Mouse (Mus musculus) heart, embryonic 14.5 days (tissue): ENCODE measurements around the gene Rfc5. TPM values are rescaled to one million over a fixed set of nuclear protein-coding genes. Genes with fewer than 3 reads are reported as not detected.

Experiments
- ATAC-seq: fragments of 200-750 bp; cut with Nextera tagmentation; 2 replicates; pipeline ENCODE4 v1.8.0; 2017; ENCODE audit warnings: low read depth, moderate TSS enrichment; ENCODE audit not compliant: insufficient number of reproducible peaks, insufficient read depth, low FRiP score
- H3K27ac ChIP-seq, 2 experiments: fragments of 200-500 bp in 1 of 2; fragments of 300-500 bp in 1 of 2; sonication (generic) in 1 of 2; replicated peaks in 1 of 2; 2 replicates each; pipeline ENCODE4 v1.5.1; 2012 to 2014; ENCODE audit warnings: low read depth in 2 of 2, low read length in 2 of 2, control low read depth in 1 of 2, mild to moderate bottlenecking in 1 of 2, mixed read lengths in 1 of 2; ENCODE audit not compliant: control insufficient read depth in 1 of 2, insufficient read depth in 1 of 2
- H3K27me3 ChIP-seq: fragments of 300-500 bp; sonication (generic); 2 replicates; pipeline ENCODE4 v1.6.1; 2014; ENCODE audit warnings: mild to moderate bottlenecking, low read length, control low read depth; ENCODE audit not compliant: control insufficient read depth, insufficient read depth
- H3K36me3 ChIP-seq: fragments of 300-500 bp; sonication (generic); 2 replicates; pipeline ENCODE4 v1.6.1; 2014; ENCODE audit warnings: mild to moderate bottlenecking, control low read depth, low read length, mixed read lengths; ENCODE audit not compliant: control insufficient read depth, insufficient read depth
- H3K4me1 ChIP-seq, 2 experiments: fragments of 200-500 bp in 1 of 2; fragments of 300-500 bp in 1 of 2; sonication (generic) in 1 of 2; 2 replicates each; pipeline ENCODE4 v1.6.1; 2012 to 2014; ENCODE audit warnings: low read length in 2 of 2, control low read depth in 1 of 2, mixed read lengths in 1 of 2; ENCODE audit not compliant: control insufficient read depth in 2 of 2, insufficient read depth in 2 of 2
- H3K4me2 ChIP-seq: fragments of 300-500 bp; sonication (generic); 2 replicates; pipeline ENCODE4 v1.6.1; 2014; ENCODE audit warnings: mild to moderate bottlenecking, low read length
- H3K4me3 ChIP-seq, 2 experiments: fragments of 200-500 bp in 1 of 2; fragments of 300-500 bp in 1 of 2; sonication (generic) in 1 of 2; 2 replicates each; pipeline ENCODE4 v1.5.1; 2012 to 2014; ENCODE audit warnings: low read length in 2 of 2, mild to moderate bottlenecking in 2 of 2, control low read depth in 1 of 2, low read depth in 1 of 2, moderate library complexity in 1 of 2; ENCODE audit not compliant: control insufficient read depth in 1 of 2, insufficient read depth in 1 of 2
- H3K9ac ChIP-seq: fragments of 300-500 bp; sonication (generic); 2 replicates; pipeline ENCODE4 v1.6.1; 2014; ENCODE audit warnings: mild to moderate bottlenecking, low read length
- H3K9me3 ChIP-seq: fragments of 300-500 bp; sonication (generic); 2 replicates; pipeline ENCODE4 v1.6.1; 2016; ENCODE audit warnings: low read length, control low read depth; ENCODE audit not compliant: control insufficient read depth
- WGBS: fragments of 180-500 bp; shearing (Covaris S2); extraction: QIAGEN DNeasy Blood & Tissue Kit; methylation state at CpG from one replicate; pipeline ENCODE4 v1.1.7; 2014; 5-methylcytosine and 5-hydroxymethylcytosine counted together
- polyA plus RNA-seq: library from polyadenylated mRNA; unstranded; fragments of >200 nt; fragmentation: Nextera tagmentation; extraction: Ambion mirVana; gene quantifications from 2 replicates; pipeline ENCODE4 v1.2.1, GENCODE M21; 2014

Rfc5 gene
- polyA plus RNA-seq, 1 experiment from 2014 or later, result 54.5 TPM

DNA sequence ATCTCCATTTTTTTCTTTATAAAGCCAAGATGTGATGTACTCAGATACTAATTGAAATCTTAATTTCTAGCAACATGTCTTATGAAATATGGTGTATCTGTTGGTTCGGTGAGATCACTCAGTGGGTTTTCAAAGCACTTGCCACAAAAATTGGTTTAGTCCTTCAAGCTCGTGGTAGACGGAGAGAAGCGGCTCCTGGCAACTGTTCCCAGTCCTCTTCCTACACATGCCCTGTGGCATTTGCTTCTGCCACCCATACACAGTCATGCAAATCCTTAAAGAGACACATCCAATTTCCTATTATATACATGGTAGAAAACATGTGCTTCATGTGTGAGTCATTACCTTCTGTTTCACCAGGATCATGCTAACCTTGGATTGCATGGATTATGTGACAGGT lies 27.3 kb downstream of the Rfc5 start:
- no peaks in the 10 kb centered on the region for H3K9me3 ChIP-seq
- no peak overlapping the region for H3K9ac ChIP-seq
- 75% methylated on average over 4 of the region's 4 CpGs for WGBS
- H3K4me2 ChIP-seq, result no peak overlapping the region
- H3K4me3 ChIP-seq, result no peak overlapping the region
- no peak for ATAC-seq
- peak overlapping the region in 1 of 2 experiments; percentile 90; a peak in 3 of 4 replicates for H3K27ac ChIP-seq
- no peaks in the 10 kb centered on the region for H3K27me3 ChIP-seq
- peaks cover 37% of the 10 kb centered on the region for H3K36me3 ChIP-seq
- H3K4me1 ChIP-seq, result peaks cover 33 to 52% of the 10 kb centered on the region in 2 experiments

GRCm38 (mm10) chr5:117360631-117361541 lies 28.0 kb downstream of the Rfc5 start:
- Histone ChIP-seq H3K4me3 (no peak overlapping the region), H3K36me3 (peaks cover 30% of the 10 kb centered on the region), H3K4me2 (peak overlapping the region; percentile 54), H3K9ac (peak overlapping the region; percentile 30; the same call in 1 of the 2 replicates), H3K27ac (peak overlapping the region; percentile 70 to 90), H3K27me3 (no peaks in the 10 kb centered on the region), H3K4me1 (peaks cover 40 to 59% of the 10 kb centered on the region in 2 experiments), H3K9me3 (no peaks in the 10 kb centered on the region)
- no peak for ATAC-seq
- 15% methylated on average over 13 of the region's 13 CpGs for WGBS

- Histone ChIP-seq H3K9ac (no peak overlapping the region; the same call in 1 of the 2 replicates), H3K36me3 (peaks cover 23% of the 10 kb centered on the region), H3K9me3 (no peaks in the 10 kb centered on the region), H3K4me1 (peaks cover 42 to 66% of the 10 kb centered on the region in 2 experiments), H3K27me3 (no peaks in the 10 kb centered on the region), H3K27ac (peak overlapping the region; percentile 46 to 90), H3K4me2 (peak overlapping the region; percentile 54), H3K4me3 (no peak overlapping the region)
- WGBS, result 48% methylated on average over 13 of the region's 13 CpGs
- no peak for ATAC-seq
Measured at GRCm38 (mm10) chr5:117360228-117360515, 28.7 kb downstream of the Rfc5 start.

- ATAC-seq, result no peak
- Histone ChIP-seq H3K36me3 (peaks cover 21% of the 10 kb centered on the region), H3K9me3 (no peaks in the 10 kb centered on the region), H3K4me2 (peak overlapping the region; percentile 54), H3K4me1 (peaks cover 42 to 67% of the 10 kb centered on the region in 2 experiments), H3K27ac (peak overlapping the region; percentile 46 to 90; a peak in 3 of 4 replicates), H3K27me3 (no peaks in the 10 kb centered on the region), H3K4me3 (no peak overlapping the region), H3K9ac (no peak overlapping the region; the same call in 1 of the 2 replicates)
- WGBS, result 27% methylated on average over 7 of the region's 7 CpGs
Measured at GRCm38 (mm10) chr5:117359497-117360227, 29.2 kb downstream of the Rfc5 start.

GRCm38 (mm10) chr5:117358725-117359124 lies 30.1 kb downstream of the Rfc5 start:
- H3K4me3 ChIP-seq, result peak overlapping the region in 1 of 2 experiments; percentile 97; a peak in 1 of 4 replicates
- no peak for ATAC-seq
- peak overlapping the region; percentile 88 for H3K4me2 ChIP-seq
- WGBS, result 43% methylated on average over 11 of the region's 11 CpGs
- 0 out of 4 replicates have a peak overlapping the region, but pooled peaks of 1 of the 2 experiments have one; percentile 90 for H3K27ac ChIP-seq
- H3K36me3 ChIP-seq, result peaks cover 12% of the 10 kb centered on the region
- H3K9me3 ChIP-seq, result no peaks in the 10 kb centered on the region
- H3K4me1 ChIP-seq, result peaks cover 41 to 66% of the 10 kb centered on the region in 2 experiments
- no peaks in the 10 kb centered on the region for H3K27me3 ChIP-seq
- H3K9ac ChIP-seq, result no peak overlapping the region

GRCm38 (mm10) chr5:117358248-117358630 lies 30.6 kb downstream of the Rfc5 start:
- H3K9me3 ChIP-seq, result no peaks in the 10 kb centered on the region
- H3K4me1 ChIP-seq, result peaks cover 36 to 61% of the 10 kb centered on the region in 2 experiments
- no peak for ATAC-seq
- H3K27me3 ChIP-seq, result no peaks in the 10 kb centered on the region
- H3K4me2 ChIP-seq, result peak overlapping the region; percentile 88
- peak overlapping the region; percentile 97 for H3K9ac ChIP-seq
- peak overlapping the region; percentile 91 to 97 for H3K27ac ChIP-seq
- H3K4me3 ChIP-seq, result peak overlapping the region; percentile 94 to 97
- H3K36me3 ChIP-seq, result peaks cover 10% of the 10 kb centered on the region
- 6% methylated on average over 6 of the region's 6 CpGs for WGBS

- Histone ChIP-seq H3K27me3 (no peaks in the 10 kb centered on the region), H3K4me1 (peaks cover 30 to 55% of the 10 kb centered on the region in 2 experiments), H3K9ac (peak overlapping the region; percentile 97), H3K4me2 (peak overlapping the region; percentile 88), H3K36me3 (peaks cover 13% of the 10 kb centered on the region), H3K27ac (peak overlapping the region; percentile 91 to 97), H3K9me3 (no peaks in the 10 kb centered on the region), H3K4me3 (peak overlapping the region; percentile 94 to 97)
- ATAC-seq, result peak; percentile 19
- under 1% methylated on average over 49 of the region's 49 CpGs for WGBS
Measured at GRCm38 (mm10) chr5:117357478-117358247, 31.2 kb downstream of the Rfc5 start.
